Mouse (Mus musculus): ENCODE data around the gene Usp53. TPM values are rescaled to one million over a fixed set of nuclear protein-coding genes. Genes with fewer than 3 reads are reported as not detected.
"Not testable (repeated sequence)": the region's sequence is repeated elsewhere in the genome, so short reads cannot be mapped to it uniquely, and the experiment has no call there.

The Usp53 gene
- polyA plus RNA-seq, 1 experiment, result 1.7 TPM

DNA sequence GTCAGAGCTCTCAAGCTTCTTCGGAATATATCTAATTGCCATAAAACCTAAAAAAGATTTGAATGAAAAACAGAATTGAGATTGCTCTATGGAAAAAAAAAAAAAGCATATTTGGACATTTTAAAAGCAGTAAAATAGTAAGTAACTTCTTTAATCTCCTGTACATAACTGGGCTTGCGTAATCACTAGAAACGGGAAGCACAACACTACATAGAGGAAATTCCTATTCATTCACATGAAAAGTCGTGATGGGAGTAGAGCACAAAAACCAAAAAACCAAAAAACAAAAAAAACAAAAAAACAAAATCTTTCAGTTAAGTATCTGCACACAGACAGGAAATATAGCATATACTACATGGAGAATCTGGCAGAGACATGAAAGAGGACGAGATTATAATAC lies 20.0 kb downstream of the Usp53 start:
- Histone ChIP-seq H3K79me2 (ENCODE audit: control insufficient read depth, insufficient read depth) (no peaks in the 10 kb centered on the region), H3K36me3 (ENCODE audit: control insufficient read depth, insufficient read depth) (peaks cover 42% of the 10 kb centered on the region), H3K27me3 (ENCODE audit: control insufficient read depth, insufficient read depth, insufficient read length) (no peaks in the 10 kb centered on the region), H3K4me2 (ENCODE audit: low read depth) (no peak overlapping the region), H3ac (ENCODE audit: control insufficient read depth, insufficient read length) (no peak overlapping the region), H3K4me3 (no peak overlapping the region)
- no peak for TF ChIP-seq POLR2AphosphoS2 (IDR thresholded peaks at IDR 0.05; ENCODE audit: insufficient read length, low read depth)
- no peak for TF ChIP-seq MAX (IDR thresholded peaks at IDR 0.05; ENCODE audit: low read depth)
- no peak for TF ChIP-seq CEBPB (IDR thresholded peaks at IDR 0.05; ENCODE audit: insufficient read depth, poor library complexity, severe bottlenecking)

DNA sequence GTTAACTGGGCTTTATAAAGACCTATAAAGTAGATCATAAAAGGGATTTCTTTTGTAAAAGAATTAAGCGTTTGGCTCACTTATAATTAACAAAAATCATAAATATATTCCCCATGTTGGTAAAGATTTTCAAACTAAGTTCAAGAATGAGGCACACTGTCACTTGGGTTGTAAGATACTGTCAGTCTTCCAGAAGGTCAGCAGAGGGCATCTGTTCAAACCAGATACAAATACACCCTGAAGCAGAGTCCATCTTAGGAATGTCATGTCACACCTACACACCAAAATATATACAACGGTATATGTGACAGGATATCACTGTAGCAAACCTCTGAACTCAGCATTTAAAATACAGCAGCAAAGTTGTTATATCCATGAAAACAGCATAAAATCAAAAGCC lies 34.2 kb downstream of the Usp53 start:
- H3ac ChIP-seq (ENCODE audit: control insufficient read depth, insufficient read length), result no peak overlapping the region
- H3K79me2 ChIP-seq (ENCODE audit: control insufficient read depth, insufficient read depth), result no peaks in the 10 kb centered on the region
- H3K4me2 ChIP-seq (ENCODE audit: low read depth), result no peak overlapping the region
- H3K4me3 ChIP-seq, result no peak overlapping the region
- no peaks in the 10 kb centered on the region for H3K27me3 ChIP-seq (ENCODE audit: control insufficient read depth, insufficient read depth, insufficient read length)
- H3K36me3 ChIP-seq (ENCODE audit: control insufficient read depth, insufficient read depth), result peaks cover 29% of the 10 kb centered on the region
- TF ChIP-seq MAX (IDR thresholded peaks at IDR 0.05; ENCODE audit: low read depth), result no peak
- no peak for TF ChIP-seq E2F4 (IDR thresholded peaks at IDR 0.05; ENCODE audit: insufficient read depth)
- no peak for TF ChIP-seq POLR2AphosphoS2 (IDR thresholded peaks at IDR 0.05; ENCODE audit: insufficient read length, low read depth)
- no peak for TF ChIP-seq SRF (IDR thresholded peaks at IDR 0.05; ENCODE audit: control insufficient read depth, insufficient read length, low read depth)
- no peak for TF ChIP-seq TCF3 (IDR thresholded peaks at IDR 0.05; ENCODE audit: insufficient read length, low read depth)
- no peak for TF ChIP-seq CEBPB (IDR thresholded peaks at IDR 0.05; ENCODE audit: insufficient read depth, poor library complexity, severe bottlenecking)
- no peak for TF ChIP-seq MYOG (IDR thresholded peaks at IDR 0.05; ENCODE audit: control insufficient read depth in 1 of 3, insufficient read depth in 1 of 3, insufficient read length in 2 of 3, low read depth in 2 of 3)
- TF ChIP-seq USF1 (IDR thresholded peaks at IDR 0.05; ENCODE audit: low read depth), result no peak
- TF ChIP-seq TCF12 (IDR thresholded peaks at IDR 0.05; ENCODE audit: insufficient read depth, poor library complexity, severe bottlenecking), result no peak
- TF ChIP-seq MYOD1 (IDR thresholded peaks at IDR 0.05; ENCODE audit: control insufficient read depth in 1 of 3, insufficient read length in 2 of 3, low read depth in 2 of 3), result no peak
- TF ChIP-seq POLR2A (IDR thresholded peaks at IDR 0.05; ENCODE audit: insufficient read length, low read depth), result no peak
- no peak for TF ChIP-seq REST (IDR thresholded peaks at IDR 0.05; ENCODE audit: insufficient read depth, insufficient read length)

DNA sequence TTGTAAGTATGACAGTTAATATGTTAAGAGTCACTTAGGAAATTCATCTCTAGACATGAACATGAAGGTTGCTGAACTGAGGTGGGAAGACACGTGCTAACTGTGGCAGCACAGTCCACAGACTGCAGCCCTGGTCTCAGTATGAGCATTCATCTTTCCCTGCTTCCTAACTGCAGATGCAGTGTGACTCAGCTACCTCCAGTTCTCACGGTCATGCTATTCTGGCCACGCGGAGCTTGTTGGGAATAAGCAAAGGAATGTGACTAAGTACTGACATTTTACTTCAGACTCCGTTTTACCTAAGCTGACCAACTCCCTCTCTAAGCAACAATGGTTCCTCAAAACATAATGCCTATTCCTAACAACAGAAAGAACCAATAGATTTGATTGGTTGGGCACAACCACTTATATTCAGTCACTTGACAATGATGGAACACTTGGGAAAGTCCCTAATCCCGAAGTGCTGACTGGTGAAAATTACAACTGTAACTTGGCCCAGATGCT lies 40.9 kb downstream of the Usp53 start:
- TF ChIP-seq TCF3 (IDR thresholded peaks at IDR 0.05; ENCODE audit: insufficient read length, low read depth), result no peak
- TF ChIP-seq USF1 (IDR thresholded peaks at IDR 0.05; ENCODE audit: low read depth), result no peak
- no peak for TF ChIP-seq E2F4 (IDR thresholded peaks at IDR 0.05; ENCODE audit: insufficient read depth)
- TF ChIP-seq CEBPB (IDR thresholded peaks at IDR 0.05; ENCODE audit: insufficient read depth, poor library complexity, severe bottlenecking), result no peak
- no peak for TF ChIP-seq POLR2A (IDR thresholded peaks at IDR 0.05; ENCODE audit: insufficient read length, low read depth)
- no peak for TF ChIP-seq MYOG (IDR thresholded peaks at IDR 0.05; ENCODE audit: control insufficient read depth in 1 of 3, insufficient read depth in 1 of 3, insufficient read length in 2 of 3, low read depth in 2 of 3)
- no peak for TF ChIP-seq REST (IDR thresholded peaks at IDR 0.05; ENCODE audit: insufficient read depth, insufficient read length)
- TF ChIP-seq POLR2AphosphoS2 (IDR thresholded peaks at IDR 0.05; ENCODE audit: insufficient read length, low read depth), result no peak
- no peak for TF ChIP-seq TCF12 (IDR thresholded peaks at IDR 0.05; ENCODE audit: insufficient read depth, poor library complexity, severe bottlenecking)
- TF ChIP-seq MAX (IDR thresholded peaks at IDR 0.05; ENCODE audit: low read depth), result no peak
- TF ChIP-seq SRF (IDR thresholded peaks at IDR 0.05; ENCODE audit: control insufficient read depth, insufficient read length, low read depth), result no peak
- no peak for TF ChIP-seq MYOD1 (IDR thresholded peaks at IDR 0.05; ENCODE audit: control insufficient read depth in 1 of 3, insufficient read length in 2 of 3, low read depth in 2 of 3)
- no peak overlapping the region for H3K4me2 ChIP-seq (ENCODE audit: low read depth)
- H3K4me3 ChIP-seq, result no peak overlapping the region

DNA sequence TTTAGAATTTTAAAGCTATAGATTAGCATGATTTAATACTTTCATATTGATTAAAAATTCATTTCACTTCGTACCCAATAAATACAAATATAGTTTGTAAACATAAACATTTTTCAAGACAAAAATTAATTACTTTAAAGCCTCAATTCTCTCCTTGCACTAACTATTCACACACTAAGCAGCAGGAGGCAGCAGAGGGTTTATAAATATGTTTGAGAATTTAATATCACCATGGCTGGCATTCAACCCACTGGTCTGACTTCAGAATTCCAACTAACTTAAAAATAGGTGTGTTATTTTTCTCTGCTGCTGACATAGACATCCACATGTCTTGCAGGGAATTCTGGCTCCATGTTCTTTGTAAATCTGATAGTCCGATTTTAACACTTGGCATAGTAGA lies 45.1 kb downstream of the Usp53 start:
- TF ChIP-seq CEBPB (IDR thresholded peaks at IDR 0.05; ENCODE audit: insufficient read depth, poor library complexity, severe bottlenecking) (no peak), USF1 (IDR thresholded peaks at IDR 0.05; ENCODE audit: low read depth) (no peak), TCF3 (IDR thresholded peaks at IDR 0.05; ENCODE audit: insufficient read length, low read depth) (no peak), REST (IDR thresholded peaks at IDR 0.05; ENCODE audit: insufficient read depth, insufficient read length) (no peak), MAX (IDR thresholded peaks at IDR 0.05; ENCODE audit: low read depth) (no peak), POLR2AphosphoS2 (IDR thresholded peaks at IDR 0.05; ENCODE audit: insufficient read length, low read depth) (no peak), E2F4 (IDR thresholded peaks at IDR 0.05; ENCODE audit: insufficient read depth) (no peak), SRF (IDR thresholded peaks at IDR 0.05; ENCODE audit: control insufficient read depth, insufficient read length, low read depth) (no peak), MYOD1 (IDR thresholded peaks at IDR 0.05; ENCODE audit: control insufficient read depth in 1 of 3, insufficient read length in 2 of 3, low read depth in 2 of 3) (no peak), MYOG (IDR thresholded peaks at IDR 0.05; ENCODE audit: control insufficient read depth in 1 of 3, insufficient read depth in 1 of 3, insufficient read length in 2 of 3, low read depth in 2 of 3) (no peak), POLR2A (IDR thresholded peaks at IDR 0.05; ENCODE audit: insufficient read length, low read depth) (no peak), TCF12 (IDR thresholded peaks at IDR 0.05; ENCODE audit: insufficient read depth, poor library complexity, severe bottlenecking) (no peak)
- no peak overlapping the region for H3K4me2 ChIP-seq (ENCODE audit: low read depth)
- peaks cover 9% of the 10 kb centered on the region for H3K36me3 ChIP-seq (ENCODE audit: control insufficient read depth, insufficient read depth)
- H3K79me2 ChIP-seq (ENCODE audit: control insufficient read depth, insufficient read depth), result no peaks in the 10 kb centered on the region
- no peak overlapping the region for H3K4me3 ChIP-seq
- no peaks in the 10 kb centered on the region for H3K27me3 ChIP-seq (ENCODE audit: control insufficient read depth, insufficient read depth, insufficient read length)
- H3ac ChIP-seq (ENCODE audit: control insufficient read depth, insufficient read length), result no peak overlapping the region

More for the DNA sequence above, 40.9 kb downstream of the Usp53 start:
- no peak overlapping the region for H3ac ChIP-seq (ENCODE audit: control insufficient read depth, insufficient read length)
- H3K36me3 ChIP-seq (ENCODE audit: control insufficient read depth, insufficient read depth), result peaks cover 17% of the 10 kb centered on the region
- no peaks in the 10 kb centered on the region for H3K79me2 ChIP-seq (ENCODE audit: control insufficient read depth, insufficient read depth)
- H3K27me3 ChIP-seq (ENCODE audit: control insufficient read depth, insufficient read depth, insufficient read length), result no peaks in the 10 kb centered on the region

DNA sequence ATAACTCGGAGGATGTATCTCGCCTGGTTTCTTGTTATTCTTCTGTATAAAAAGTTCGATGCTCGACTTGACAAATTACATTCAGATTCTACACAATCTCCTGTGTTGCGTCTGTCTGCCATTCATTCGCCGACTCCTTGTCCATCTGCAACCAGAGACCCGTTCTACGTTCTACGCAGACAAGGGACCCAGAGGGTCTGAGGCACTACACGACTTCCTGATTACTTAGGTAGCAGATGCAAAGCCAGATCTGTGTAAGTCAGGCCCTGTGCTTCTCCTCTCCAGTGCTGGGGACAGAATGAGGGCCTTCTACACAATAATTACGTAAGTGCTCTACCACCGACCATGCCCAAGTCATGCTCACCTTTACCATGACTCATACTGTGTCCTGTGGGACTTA lies 47.1 kb downstream of the Usp53 start:
- not testable (repeated sequence) for H3K79me2 ChIP-seq (ENCODE audit: control insufficient read depth, insufficient read depth); H3K4me2 ChIP-seq (ENCODE audit: low read depth); H3K4me3 ChIP-seq; H3K27me3 ChIP-seq (ENCODE audit: control insufficient read depth, insufficient read depth, insufficient read length); H3ac ChIP-seq (ENCODE audit: control insufficient read depth, insufficient read length)
- H3K36me3 ChIP-seq (ENCODE audit: control insufficient read depth, insufficient read depth), result peaks cover 15% of the 10 kb centered on the region
